Mouse (Mus musculus) megakaryocyte, embryonic 14.5 days (primary cell): ENCODE results near the gene Tmem9.

Source experiments
- FLI1 ChIP-seq: IDR thresholded peaks from 2 replicates; pipeline ENCODE4 v1.6.1; 2012; ENCODE audit warnings: low read length, inconsistent platforms, mixed read lengths
- GATA1 ChIP-seq: IDR thresholded peaks from 3 replicates; pipeline ENCODE4 v1.6.1; 2012; ENCODE audit warnings: mixed read lengths, low read length, inconsistent platforms, borderline replicate concordance

DNA sequence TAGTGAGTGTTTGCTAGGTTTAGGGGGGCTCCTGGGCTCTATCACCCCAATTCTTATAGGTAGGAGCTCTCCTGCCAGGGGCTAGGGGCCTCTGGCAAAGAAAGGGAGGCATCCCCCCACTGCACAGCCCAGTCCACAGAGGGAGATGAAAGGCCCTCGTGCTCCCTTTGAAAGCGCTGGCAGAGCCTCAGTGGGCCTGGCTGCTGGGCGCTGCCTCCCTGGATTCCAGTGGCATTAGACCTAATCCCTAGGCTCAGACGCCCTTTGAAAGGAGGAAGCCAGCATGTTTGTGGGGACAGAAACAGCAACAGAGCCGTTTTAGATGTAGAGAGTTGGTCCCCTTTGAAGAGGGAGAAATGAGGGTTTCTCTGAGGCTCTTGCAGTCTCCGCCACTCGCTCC lies 22.3 kb downstream of the Tmem9 start:
- TF ChIP-seq GATA1 (no peak), FLI1 (no peak)
